Mouse (Mus musculus) adrenal gland (tissue): Measurements from ENCODE around the gene Romo1.
"Not testable (repeated sequence)": the region's sequence is repeated elsewhere in the genome, so short reads cannot be mapped to it uniquely, and the experiment has no call there.

ENCODE experiments used
- intact Hi-C: fragments of 180-260 bp; cut with DNase I; formaldehyde crosslinking; loops from one replicate; pipeline ENCODE4 v1.15.1; 2025

The Romo1 gene

GRCm38 (mm10) chr2:156179046-156179795, 35.4 kb downstream of the Romo1 start:
- intact Hi-C loops = no loop called here

DNA sequence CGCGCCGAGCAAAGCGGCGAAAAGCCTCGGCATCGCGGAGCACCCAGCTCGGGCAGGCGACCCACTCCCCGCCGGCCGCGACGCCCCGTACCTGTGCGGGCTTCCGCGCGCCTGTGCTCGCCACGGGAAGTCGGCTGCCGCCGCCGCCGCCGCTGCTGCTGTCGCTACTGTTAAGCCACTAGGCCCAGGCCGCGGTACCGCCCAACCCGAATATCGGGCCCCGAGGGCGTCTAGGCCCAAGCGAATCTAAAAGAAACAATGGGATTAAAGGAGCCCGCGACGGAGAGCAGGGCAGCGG, 35.9 kb downstream of the Romo1 start:
- intact Hi-C loops = no loop called here

GRCm38 (mm10) chr2:156180094-156180821, 36.4 kb downstream of the Romo1 start, which contains the start of gene Rbm39:
Gene Rbm39, minus strand, starts transcription at chr2:156180238.
- intact Hi-C loops = no loop called here

DNA sequence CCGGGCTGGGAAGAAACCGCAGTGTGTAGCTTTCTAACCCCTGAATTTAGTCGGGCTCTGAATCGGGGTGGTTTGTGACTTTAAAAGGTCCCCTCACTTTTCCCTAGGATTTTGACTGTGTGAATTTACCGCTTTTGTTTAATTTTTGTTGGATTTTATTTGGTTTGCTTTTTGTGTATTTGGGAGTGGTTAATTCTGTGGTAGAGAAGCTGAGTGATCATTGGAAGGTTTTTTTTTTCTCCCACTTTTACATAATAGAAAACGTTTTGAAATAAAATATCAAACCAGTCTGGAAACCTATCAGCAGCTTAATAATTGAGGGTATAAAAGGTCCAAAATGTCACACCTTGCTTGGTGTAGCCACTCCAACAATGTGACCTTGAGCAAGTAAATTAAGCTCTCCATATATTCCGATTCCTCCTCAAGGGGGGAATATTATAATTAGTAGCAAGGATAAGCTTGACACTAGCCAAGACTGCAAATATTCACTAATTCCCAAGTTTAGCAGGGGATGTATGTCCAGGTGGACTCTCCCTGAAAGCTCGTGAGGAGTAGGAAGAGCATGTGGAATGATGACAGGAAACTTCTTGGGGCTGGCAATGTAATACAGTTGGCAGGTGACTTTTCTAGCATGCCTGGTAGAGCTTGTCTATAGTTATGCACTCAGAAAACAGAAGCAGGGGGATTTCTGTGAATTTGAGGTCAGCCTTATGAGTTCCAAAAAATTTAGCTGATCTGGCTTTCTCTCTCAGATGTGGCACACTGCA, 37.2 kb downstream of the Romo1 start:
- intact Hi-C loops = no loop called here

DNA sequence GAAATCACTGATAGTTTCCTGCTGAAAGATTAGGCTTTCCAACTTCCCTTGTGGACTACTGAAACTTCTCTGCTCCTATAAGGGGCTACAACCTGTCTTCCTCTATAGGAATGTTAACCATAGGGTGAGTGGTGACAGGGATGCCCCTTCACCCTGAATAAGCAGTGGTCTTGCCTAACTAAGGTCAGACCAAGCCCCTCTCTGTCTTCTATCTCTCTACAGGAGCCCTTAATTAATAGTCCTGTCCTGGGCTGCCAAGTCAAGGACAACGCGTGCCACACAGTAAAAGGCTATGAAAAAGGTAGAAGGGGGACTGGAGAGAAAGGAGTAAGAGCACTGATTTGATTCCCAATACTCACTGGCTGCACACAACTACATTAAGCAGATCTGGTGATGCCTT, 37.8 kb downstream of the Romo1 start:
- intact Hi-C loops = no loop called here

GRCm38 (mm10) chr2:156189241-156189640, 45.4 kb downstream of the Romo1 start:
- intact Hi-C loops = not testable (repeated sequence)

GRCm38 (mm10) chr2:156190004-156190896, 46.4 kb downstream of the Romo1 start:
- intact Hi-C loops = no loop called here

DNA sequence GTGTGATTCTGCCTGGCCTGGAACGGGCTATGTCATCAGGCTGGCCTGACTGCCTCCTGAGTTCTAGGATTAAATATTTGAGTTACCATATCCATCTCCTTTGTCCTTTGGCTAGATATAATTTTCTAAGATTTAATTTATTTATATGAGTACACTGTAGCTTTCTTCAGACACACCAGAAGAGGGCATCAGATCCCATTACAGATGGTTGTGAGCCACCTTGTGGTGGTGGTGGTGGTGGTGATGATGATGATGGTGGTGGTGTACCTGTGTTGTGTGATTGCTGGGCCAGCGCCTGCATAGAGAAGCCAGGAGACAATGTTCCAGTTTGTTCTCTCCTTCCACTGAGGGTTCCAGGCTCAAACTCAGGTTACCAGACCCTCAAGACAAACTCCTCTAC, 47.7 kb downstream of the Romo1 start:
- intact Hi-C loops = no loop called here

GRCm38 (mm10) chr2:156192068-156192467, 48.2 kb downstream of the Romo1 start:
- intact Hi-C loops = no loop called here

- intact Hi-C loops = no loop called here
These were observed 49.4 kb downstream of the Romo1 start for GRCm38 (mm10) chr2:156193066-156193862.

GRCm38 (mm10) chr2:156194571-156194970, 50.7 kb downstream of the Romo1 start:
- intact Hi-C loops = no loop called here
